Mouse (Mus musculus) naive thymus-derived CD4-positive, alpha-beta T cell, adult 2 months (primary cell): Measurements from ENCODE around the gene Gtf2a1.
"Not testable (repeated sequence)": the region's sequence is repeated elsewhere in the genome, so short reads cannot be mapped to it uniquely, and the experiment has no call there.

Source experiments
- DNase-seq: peaks from one replicate; pipeline ENCODE4 v3.0.0-alpha.2; 2011; ENCODE audit warnings: low read depth

The Gtf2a1 gene

DNA sequence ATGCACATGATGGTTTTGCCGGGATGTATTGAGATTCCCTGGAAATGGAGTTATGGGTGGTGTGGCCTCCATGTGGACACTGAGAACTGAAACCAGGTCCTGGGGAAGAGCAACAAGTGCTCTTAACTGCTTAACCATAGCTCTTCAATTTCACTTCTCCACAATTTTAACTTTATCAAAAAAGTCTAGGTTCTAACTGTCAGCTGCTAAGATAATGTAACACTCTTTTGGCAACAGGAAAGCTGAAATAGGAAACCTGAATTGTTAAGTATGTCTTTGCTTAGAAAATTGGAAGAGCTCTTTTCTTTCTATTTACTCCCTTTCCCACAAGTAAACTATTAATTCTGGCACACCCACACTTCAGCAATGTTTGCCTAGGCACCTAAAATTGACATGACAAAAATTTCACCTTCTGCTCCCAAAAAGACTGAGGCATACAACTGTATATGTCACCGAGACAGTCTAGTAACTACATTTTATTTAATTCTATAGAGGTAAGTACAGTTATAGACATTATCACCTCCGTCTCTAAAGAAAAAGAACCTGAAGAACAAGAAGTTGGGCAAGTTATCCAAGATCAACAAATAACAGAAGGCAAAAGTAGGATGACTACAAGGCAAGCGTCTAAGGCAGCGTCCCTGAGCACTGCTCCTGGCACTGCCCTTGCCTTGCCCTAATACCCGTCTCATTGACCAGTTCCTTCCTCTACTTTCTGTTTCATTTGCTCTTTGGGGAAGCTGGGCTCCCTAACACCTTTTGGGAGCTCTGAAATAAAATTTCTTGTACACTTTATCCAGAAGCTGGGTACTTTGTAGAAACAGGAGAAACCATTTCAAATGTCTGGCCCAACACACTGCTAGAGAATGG is 8.8 kb downstream of the Gtf2a1 start:
- no peak for DNase-seq

DNA sequence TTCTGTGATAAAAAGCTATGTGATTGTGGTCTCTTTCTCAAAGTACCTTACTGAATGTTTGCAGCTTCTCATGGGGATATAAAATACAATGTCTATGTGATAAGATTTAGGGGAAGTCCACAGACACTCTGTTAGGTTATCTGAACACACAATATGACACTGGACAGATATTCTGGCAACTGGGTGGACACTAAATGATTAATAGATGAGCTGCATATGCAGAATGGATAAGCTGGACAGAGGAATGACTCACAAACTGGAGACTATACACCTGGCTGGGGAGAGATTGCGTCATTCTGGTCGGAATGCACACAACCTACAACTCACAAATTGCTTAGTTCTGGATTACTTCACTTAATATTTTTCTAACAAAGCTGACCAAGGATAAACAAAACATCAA is 10.6 kb downstream of the Gtf2a1 start:
- DNase-seq: no peak

DNA sequence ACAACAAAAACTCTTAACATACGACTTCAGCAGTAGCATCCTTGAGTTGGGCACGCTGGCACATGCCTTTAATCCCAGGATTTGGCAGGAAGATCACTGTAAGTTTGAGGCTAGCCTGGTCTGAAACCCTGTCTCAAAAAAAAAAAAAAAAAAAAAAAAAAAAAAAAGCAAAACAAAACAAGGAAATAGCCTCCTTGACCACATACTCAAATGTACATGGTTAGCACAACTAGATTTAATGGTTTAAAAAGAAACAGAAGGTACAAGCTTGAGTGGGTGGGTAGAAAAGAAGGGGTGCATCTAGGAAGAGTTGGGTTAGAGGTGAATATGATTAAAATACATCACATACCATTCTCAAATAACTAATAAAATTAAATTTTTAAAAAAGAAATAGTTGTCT is 18.6 kb downstream of the Gtf2a1 start:
- DNase-seq: no peak

DNA sequence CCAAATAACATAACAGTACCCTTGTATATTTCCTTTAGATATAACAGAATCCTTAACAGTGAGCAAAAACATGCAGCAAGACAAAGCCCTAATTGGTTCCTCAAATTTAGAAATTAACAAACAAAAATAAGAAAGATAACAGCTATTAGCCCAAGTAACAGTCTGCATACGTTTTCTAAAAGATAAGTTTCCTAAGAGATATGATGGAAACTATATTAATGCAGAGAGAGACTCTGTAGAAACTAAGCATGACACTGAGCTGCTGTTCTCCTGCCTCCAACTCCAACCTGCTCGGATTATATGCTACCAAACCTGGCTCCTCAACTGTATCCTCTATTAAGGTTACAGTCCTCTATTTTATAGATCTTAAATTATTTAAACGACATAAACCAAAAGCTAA is 21.0 kb downstream of the Gtf2a1 start:
- no peak for DNase-seq

DNA sequence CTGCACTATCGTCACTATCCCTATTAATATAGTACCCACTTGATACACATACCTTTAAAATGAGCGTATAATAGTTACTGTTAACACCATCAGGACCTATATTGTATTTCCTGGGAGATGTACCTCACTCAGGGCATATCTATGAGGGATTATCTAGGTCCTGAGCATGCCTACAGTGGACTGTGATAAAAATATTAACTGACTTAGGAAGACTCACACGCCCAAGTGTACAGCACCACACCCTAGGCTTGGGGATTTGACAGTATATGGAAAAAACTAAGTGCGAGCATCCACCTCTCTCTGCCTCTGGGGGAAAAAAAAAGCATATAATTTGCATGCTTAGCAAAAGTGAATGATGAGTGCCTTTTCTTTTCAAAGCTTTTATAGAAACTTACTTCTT is 23.1 kb downstream of the Gtf2a1 start:
- DNase-seq: no peak

DNA sequence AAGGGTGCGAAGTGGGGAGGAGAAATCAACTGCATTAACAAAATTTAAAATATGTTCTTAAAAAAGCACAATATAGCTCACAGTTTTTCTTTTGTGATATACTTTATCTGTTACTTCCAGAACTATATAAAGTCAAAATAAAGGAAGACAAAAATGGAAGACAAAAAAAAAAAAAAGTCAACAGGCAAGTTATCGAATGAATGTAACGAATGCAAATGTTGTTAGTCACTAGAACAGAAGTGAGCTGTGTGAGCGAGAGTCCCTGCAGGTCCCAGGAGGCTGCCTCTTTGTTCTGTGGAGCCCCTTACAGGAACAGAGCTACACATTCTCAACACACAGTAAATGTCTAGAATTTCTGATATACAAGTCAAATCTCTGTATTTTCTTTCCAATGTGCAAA is 32.1 kb downstream of the Gtf2a1 start:
- DNase-seq: not testable (repeated sequence)

DNA sequence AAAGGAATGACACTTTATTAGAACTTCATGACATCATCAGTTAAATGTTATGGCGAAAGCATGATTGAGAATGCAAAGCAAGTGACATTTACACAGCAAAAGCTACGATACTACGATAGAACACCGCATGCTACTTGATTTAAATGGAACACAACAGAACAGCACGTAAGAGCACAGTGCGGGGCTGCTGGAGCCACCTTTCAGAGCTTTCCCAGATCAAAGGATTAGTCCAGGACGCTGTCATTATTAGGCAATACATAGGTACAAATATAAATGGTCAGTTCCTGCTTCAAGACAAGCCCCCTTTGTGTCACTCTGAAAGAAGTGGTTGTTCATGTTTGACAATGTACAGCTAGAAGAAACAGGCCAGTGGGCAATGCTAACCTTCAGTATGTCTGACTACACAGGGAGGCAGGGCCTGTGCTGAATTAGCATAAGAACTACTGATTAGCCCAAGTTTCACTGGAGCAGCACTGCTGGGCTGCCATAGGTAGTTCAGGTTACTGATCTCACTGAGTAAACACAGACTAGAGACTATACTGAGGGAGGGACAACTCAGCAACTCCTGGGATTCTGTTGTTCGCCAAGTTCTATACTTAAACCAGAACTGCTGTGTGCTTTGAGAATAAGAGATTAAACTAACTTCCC is 32.8 kb downstream of the Gtf2a1 start:
- DNase-seq: not testable (repeated sequence)

DNA sequence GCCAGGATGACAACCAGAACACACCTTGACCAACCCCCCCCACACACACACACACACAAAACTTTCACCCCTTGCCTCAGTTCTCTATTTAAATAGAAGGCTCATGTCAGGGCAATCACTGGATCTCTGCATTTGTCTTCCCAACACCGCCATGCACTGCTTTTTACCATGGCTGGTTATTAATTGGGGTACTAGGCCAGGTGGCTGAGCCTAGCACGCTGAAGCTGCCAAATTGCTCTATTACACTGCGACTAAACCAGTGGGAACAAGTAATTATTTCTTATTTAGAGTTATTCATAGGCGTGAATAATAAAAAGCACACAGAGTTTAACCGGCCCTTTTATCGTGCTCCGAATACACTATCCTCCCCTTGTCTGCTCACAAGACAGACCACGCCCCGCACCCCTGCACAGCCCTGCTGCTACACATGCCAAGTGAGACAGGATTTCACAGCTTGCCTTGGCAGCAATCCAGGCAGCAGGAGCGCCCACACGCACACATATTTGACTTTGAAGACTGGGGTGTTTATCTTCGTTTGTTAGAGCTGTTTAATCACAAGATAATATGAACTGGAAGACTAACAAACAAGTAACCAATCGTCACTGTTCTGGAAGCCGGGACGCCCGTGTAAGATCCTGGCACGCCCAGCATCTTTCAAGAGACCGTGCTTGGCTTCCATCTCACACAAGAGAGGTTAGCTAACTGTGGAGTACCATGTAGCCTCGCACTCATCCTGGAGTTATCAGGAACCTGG is 38.3 kb downstream of the Gtf2a1 start:
- no peak for DNase-seq

DNA sequence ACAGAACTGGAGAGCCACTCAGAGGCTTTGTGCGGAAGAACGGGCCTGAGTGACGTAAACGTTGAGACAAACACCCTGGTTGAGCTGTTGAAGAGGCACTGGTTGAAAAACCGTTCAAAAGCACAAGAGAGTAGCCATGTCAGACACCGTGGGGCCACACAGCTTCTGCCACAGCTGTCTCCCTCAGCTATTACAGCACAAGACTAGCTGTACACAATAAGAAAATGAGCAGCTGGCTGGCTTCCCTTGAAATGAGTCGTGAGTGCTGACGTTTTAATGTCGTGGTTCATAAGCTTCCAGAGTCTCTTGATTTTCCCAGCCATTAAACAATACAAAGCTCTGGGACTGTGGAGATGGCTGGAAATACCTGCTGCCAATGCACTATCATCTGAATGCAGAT is 40.8 kb downstream of the Gtf2a1 start:
- DNase-seq: no peak

DNA sequence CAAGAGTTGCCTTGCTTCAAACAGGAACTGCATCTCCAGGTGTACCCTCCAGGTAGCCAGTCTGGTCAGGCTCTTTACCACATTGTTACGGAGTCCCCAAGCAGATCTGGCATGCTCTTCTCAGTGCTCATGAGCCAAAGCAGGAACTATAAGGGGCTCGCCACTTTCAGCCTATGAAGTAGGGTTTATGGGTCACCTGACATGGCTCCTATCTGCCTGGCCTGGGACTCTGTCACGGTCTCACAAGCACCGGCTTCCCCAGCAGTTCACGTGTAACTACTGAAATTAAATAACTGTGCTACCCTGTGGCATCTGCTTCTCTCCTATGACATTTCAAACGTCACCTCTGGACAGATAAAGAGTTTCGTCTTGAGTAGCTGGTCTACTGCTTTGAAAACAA is 50.1 kb downstream of the Gtf2a1 start:
- no peak for DNase-seq

DNA sequence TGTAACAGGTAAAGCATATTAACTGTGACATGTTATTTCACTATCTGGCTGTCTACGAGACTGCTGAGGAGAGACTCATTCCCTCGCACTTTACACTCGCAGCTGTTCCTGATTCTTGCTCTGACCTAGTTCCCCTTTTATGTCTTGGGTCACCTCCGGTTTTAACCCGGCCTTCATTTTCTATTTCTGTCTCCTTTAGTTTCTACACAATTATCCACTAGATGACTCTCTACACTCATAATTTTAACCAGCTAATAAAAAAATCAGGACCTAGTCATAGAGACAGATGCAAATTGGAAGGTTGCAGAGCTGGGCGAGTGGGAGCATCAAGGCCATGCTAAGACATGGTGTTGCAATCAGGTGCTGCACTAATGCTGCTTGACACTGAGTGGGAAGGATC is 55.8 kb downstream of the Gtf2a1 start:
- no peak for DNase-seq

DNA sequence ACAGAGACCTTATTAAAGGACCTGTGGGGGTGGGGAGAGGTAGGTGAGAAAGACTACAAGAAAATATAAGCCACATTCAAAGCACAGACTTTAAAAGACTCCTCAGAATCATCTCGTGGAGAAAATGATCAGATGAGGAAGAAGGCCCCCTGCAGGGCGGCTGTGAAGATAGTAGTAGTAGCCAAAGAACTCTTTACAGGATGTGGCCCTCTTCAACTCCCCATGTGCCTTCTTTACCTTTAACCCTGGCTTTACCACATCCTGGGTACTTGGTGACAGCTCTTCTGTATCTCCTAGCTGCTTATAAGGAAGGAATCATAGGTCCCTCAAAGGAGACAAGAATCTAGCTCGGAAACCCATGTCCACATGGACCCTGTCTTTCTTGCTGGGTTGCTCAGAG is 66.7 kb downstream of the Gtf2a1 start:
- DNase-seq: peak; percentile 85

DNA sequence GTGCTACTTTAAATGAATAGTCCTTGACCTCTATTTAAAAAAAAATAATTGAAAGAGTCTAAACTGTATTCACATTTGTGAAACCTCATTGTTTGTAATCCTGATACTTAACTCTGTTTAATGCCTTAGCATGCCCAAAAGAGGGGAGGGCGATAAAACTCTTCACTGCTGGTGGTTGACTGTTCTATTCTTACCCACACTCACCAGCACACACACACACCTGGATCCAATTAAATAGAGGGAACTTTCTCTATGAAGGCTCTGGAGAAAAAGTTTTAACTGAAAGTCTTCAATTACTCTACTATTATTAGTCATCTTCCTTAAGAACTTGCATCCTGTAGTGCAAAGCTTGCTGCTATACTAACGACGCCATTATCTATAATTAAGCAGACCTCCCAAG is 72.5 kb downstream of the Gtf2a1 start:
- no peak for DNase-seq

DNA sequence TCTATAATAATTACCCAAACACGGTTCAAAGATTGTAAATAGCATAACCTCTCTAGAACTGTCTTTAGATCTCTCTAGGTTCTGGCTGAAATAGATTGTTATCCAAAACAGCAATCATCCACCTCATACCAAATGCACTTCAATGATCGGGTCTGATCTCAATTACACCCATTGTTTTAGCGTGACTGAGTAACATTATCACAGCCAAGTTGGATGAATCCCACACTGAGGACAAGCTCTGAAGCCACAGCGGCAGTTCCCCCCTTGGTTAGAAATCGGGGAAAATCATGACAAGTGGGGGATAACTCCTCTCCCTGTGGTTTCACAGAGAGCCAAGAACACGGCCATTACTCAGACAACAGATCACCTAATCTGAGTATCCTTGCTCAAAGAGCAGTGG is 76.3 kb downstream of the Gtf2a1 start:
- DNase-seq: no peak

DNA sequence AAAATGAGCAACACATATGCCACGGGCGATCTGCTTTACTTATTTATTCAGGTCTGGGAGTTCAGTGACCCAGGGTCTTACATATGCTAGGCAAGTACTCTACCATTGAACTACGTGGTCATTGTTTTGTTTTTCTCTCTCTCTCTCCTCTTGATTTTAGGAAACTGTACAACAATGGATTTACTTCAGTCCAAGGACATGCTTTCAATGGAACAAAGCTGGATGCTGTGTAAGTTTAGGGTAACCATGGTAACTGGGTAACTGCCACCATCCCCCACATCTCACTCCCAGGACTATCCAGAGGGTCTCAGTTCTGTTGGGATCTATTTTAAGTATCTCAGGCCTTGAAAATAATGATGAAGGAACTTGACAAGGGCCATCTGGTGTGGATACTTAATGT is 78.5 kb downstream of the Gtf2a1 start:
- DNase-seq: no peak
